Comparison of ENCODE assay signal across 26 mouse cellular contexts in the genomic region with DNA sequence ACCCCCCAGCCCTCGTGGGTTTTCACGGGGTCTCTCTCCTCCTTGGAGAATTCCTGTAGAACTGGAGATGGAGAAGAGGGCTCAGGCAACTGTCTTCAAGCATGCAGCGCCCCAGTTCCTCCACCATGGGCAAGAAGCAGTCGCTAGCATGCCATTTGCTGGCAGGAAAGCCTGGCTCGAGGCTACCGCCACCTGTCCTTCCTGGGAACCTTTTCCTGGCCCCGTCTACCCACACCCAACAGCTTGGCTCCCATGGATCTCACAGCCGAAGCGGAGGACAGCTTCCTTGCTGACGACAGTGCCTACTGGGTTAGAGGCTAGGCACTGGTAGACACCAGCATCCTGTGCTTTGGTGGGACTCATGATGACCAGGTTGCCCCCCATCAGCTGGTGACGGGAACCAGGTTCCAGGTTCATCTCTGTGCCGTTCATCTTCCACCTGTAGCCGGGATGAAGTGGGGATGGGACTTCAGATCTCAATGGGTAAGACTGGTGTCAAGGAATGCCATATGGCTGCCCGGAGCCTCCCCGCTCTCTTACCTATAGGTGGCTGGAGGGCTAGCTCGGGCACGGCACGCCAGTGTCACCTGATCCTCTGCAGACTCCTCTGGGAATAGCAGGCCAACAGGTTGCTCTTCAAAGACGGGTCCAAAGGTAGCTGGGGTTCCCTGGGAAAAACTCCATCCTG. TPM values are rescaled to one million over a fixed set of nuclear protein-coding genes. Genes with fewer than 3 reads are reported as not detected.
A peak's percentile ranks its signal among the peaks of the same experiment; 100 is the strongest.
DNase-seq lines count a peak whose midpoint lies in the region; TF ChIP-seq lines count a peak whose summit lies in the region.
"Had no signal": no experiment of that assay in that cellular context is flagged by ENCODE, and none has a peak within 500 bp of the region (broad histone marks: within the 10 kb centered on the region; RNA-seq: fewer than 3 reads in every experiment).

No protein-coding gene starts in this region.

- peak; percentile 24; the same call in 1 of the 2 replicates for TF ChIP-seq CTCF in cerebellum, adult 2 months (IDR thresholded peaks at IDR 0.05; ENCODE audit: borderline replicate concordance, insufficient read depth, low read depth, low read length)

- DNase-seq in gastrocnemius, postnatal 14 days = peak; percentile 32
- DNase-seq in gastrocnemius, adult 8-10 months (ENCODE audit: low spot score in 2 of 2) = no peak
- peak; percentile 88 for DNase-seq in cerebellum, adult 11 months
- peak; percentile 91 to 95 for DNase-seq in cerebellum, adult 2 months
- peak; percentile 89 to 91 for DNase-seq in cerebellum, postnatal 25 days
- DNase-seq in frontal cortex, postnatal 25 days (ENCODE audit: low spot score in 2 of 2) = no peak
- DNase-seq in urinary bladder, postnatal 10 days (ENCODE audit: low spot score) = no peak
- DNase-seq: adrenal gland, adult 8-10 months; B cell, adult 2 months; heart, adult 18-20 months; heart, postnatal 10 days; kidney, postnatal 25 days; liver, postnatal 0 days; midbrain, embryonic 14.5 days; right cerebral cortex, adult 18-20 months; right cerebral cortex, postnatal 4 days; thymus, postnatal 36 days had no signal

- H3K4me3 ChIP-seq in cerebellum, adult 2 months (replicated peaks; ENCODE audit: insufficient read depth, low read depth, low read length) = no peak overlapping the region
- H3K4me3 ChIP-seq: embryonic facial prominence, embryonic 15.5 days; heart, embryonic 12.5 days; layer of hippocampus, adult 2 months; limb, embryonic 12.5 days; myocyte; stomach, embryonic 15.5 days had no signal

- no peak for TF ChIP-seq POLR2A in cerebellum, adult 2 months (IDR thresholded peaks at IDR 0.05; ENCODE audit: borderline replicate concordance, insufficient read depth, low read length)

- no peaks in the 10 kb centered on the region for H3K27me3 ChIP-seq in cerebellum, adult 2 months (ENCODE audit: control insufficient read depth, insufficient read depth, low read length)
- H3K27me3 ChIP-seq: stomach, embryonic 15.5 days had no signal

- peaks cover 80% of the 10 kb centered on the region for H3K4me1 ChIP-seq in cerebellum, adult 2 months (ENCODE audit: control insufficient read depth, insufficient read depth, low read length)

- WGBS in cerebellum, adult 2 months = 12% methylated on average over 19 of the region's 19 CpGs

- peak overlapping the region; percentile 85 for H3K27ac ChIP-seq in cerebellum, adult 2 months (ENCODE audit: insufficient read depth, low read length)
- H3K27ac ChIP-seq: embryonic facial prominence, embryonic 15.5 days; hindbrain, postnatal 0 days; layer of hippocampus, adult 2 months; limb, embryonic 12.5 days; macrophage; stomach, embryonic 15.5 days had no signal

- intact Hi-C loops in gastrocnemius, postnatal 14 days (cut with DNase I; ENCODE audit: low total_unique reads) = loop anchor here (10.0 kb wide), 1 partner anchor 176 kb away; no protein-coding TSS in a partner anchor

RNA-seq across cellular contexts. Expression of a gene that starts 14.3 kb away (rescaled TPM):
- total RNA-seq in gastrocnemius, postnatal 14 days (2021) = under 1 TPM; 0.04 to 0.18 TPM
- total RNA-seq in gastrocnemius, adult 8-10 months (2022) = not detected
- polyA plus RNA-seq in cerebellum, adult 2 months (2012; rRNA removed) = 165 and 168 TPM in 2 replicates
- polyA plus RNA-seq: G1E, macrophage, myocyte had no signal

RNA-seq across cellular contexts. Expression of a gene that starts 22.8 kb away (rescaled TPM):
- 1 to 10 TPM in 1 of 2 experiments, under 1 TPM in 1; 0.84 to 1.0 TPM for total RNA-seq in gastrocnemius, postnatal 14 days (2021)
- 1 to 10 TPM; 1.2 to 1.9 (median 1.3) TPM for total RNA-seq in gastrocnemius, adult 8-10 months (2022)
- polyA plus RNA-seq in cerebellum, adult 2 months (2012; rRNA removed) = 5.3 and 6.1 TPM in 2 replicates

RNA-seq across cellular contexts. Expression of a gene that starts 51.6 kb away (rescaled TPM):
- 10 to 100 TPM; 17.1 to 17.4 TPM for total RNA-seq in gastrocnemius, postnatal 14 days (2021)
- total RNA-seq in gastrocnemius, adult 8-10 months (2022) = 10 to 100 TPM; 17.6 to 21.6 (median 19.1) TPM
- polyA plus RNA-seq in cerebellum, adult 2 months (2012; rRNA removed) = 68.1 and 72.4 TPM in 2 replicates

Comparison
In these comparisons a context has a peak if more than half of its experiments do, and no peak if none do; other contexts are left out.
1. DNase-seq: peak in gastrocnemius, postnatal 14 days (single experiment), cerebellum, adult 11 months (single experiment), cerebellum, adult 2 months (2 of 2) and cerebellum, postnatal 25 days (2 of 2); none in gastrocnemius, adult 8-10 months (0 of 2), frontal cortex, postnatal 25 days (0 of 2) and urinary bladder, postnatal 10 days (single experiment).